Mouse (Mus musculus): ENCODE measurements around the gene Cd38.

- no peak for TF ChIP-seq CTCF (IDR thresholded peaks at IDR 0.05; ENCODE audit: extremely low read depth, insufficient read depth, insufficient read length, insufficient replicate concordance)
- no peak for TF ChIP-seq POLR2A (IDR thresholded peaks at IDR 0.05; ENCODE audit: low read depth, low read length)
Measured at GRCm38 (mm10) chr5:43921877-43922276, 53.5 kb downstream of the Cd38 start.
